Mouse (Mus musculus) cerebellum, adult 18-20 months (tissue): ENCODE data around the gene Dbp.

Experiments used
- DNase-seq, 2 experiments: peaks; one replicate each; pipeline ENCODE4 v3.0.0; 2021

The Dbp gene

DNA sequence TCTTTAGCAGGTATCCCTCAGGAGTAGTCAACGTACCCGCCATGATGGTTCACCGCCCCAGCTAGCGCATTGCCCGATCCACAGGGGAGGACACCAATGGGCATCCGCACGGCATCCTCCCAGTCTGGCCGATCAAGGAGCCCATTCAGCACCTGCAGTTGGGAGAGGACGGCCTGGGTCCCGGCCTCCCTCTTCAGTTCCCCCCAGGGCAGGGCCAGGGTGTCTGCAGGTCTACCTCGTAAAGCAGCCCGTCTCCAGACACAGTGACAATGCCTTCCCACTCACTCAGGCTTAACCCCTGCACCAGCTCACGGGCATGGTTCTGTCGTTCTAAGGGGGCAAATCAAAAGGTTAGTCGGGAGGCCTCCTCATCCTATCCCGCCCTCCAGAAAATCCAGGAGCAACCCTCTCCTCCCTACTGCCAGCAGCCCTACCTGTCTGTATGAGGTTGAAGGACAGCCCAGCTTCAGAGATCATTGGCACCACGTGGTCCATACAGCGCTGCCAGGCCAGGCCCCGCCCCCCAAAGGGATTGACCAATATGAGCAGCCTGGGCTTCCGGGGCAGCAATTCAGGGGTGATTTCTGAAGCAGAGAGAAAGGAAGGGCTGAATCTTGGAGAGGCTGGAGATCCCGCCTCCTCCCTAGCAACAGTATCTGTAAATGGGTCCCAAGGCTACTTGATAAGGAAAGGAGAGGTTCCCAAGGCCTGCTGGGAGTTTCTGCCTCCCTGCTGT lies 7.3 kb downstream of the Dbp start:
- peak in 1 of 2 experiments; percentile 29 for DNase-seq

DNA sequence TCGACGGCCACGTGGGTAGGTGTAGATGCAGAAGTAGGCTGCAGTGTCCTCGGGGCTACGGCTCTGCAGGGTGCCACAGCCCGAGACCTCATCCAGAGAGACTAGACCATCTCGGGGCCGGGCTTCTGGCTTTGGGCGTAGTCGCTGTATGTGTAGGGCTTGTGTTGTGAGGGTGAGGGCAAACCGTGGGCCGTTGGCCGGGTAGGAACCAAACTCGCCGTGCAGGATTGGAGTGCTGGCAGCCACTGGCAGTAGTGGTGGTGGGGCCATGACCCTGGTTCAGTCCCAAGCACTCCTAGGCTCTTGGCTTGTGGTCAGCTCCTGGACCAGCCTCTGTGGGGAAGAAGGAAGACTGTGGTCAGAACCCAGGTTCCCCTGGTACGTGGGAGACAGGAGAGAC lies 8.5 kb downstream of the Dbp start:
- peak in 1 of 2 experiments; percentile 30 for DNase-seq

DNA sequence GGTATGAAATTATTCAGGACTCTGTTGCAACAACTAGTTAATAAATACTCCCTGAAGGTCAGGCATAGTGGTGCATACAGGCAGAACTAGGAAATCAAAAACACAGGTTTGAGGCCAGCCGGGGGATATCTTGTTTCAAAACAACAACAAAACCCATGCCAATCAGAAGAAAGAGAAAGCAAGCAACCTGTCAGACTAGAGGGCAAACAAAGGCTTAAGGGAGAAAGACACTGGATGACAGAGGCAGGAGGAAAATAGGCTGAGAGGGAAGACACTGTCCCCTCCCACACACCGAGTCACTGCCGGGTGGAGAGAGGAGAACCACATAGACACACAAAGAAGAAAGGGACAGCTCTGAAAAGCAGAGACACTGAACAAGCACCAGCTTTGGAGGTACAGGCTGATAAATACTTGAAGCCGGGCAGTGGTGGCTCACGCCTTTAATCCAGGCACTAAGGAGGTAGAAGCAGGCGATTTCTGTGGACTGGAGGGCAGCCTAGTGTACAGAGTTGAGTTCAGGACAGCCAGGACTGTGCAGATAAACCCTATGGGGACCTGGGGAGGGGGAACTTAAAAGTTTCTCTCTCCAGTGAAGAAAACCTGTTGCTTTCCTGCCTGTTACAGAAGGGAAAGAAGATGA lies 9.1 kb downstream of the Dbp start:
- peak in 1 of 2 experiments; percentile 10 for DNase-seq

DNA sequence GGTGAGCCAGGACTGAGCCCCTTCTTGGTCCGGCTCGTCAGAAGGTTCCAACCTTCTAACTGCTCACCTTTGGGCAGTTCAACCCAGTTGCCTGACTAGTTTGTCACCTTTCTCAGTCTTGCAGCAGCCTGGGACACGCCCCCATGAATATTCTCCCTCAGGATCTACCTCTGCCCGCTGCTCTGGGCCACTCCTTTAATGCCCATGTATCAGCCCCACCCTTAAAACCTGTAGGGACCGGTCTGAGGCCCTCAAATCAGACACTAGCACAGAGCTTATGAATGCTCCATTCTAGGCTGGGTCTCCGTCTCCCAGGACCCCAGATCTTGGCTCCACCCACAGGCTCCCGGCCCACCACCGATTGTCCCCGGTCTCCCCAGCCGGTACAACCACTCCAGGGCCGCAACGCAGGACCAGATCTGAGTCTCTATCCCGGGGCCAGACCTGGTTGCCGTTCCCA lies 9.8 kb downstream of the Dbp start:
- no peak for DNase-seq

DNA sequence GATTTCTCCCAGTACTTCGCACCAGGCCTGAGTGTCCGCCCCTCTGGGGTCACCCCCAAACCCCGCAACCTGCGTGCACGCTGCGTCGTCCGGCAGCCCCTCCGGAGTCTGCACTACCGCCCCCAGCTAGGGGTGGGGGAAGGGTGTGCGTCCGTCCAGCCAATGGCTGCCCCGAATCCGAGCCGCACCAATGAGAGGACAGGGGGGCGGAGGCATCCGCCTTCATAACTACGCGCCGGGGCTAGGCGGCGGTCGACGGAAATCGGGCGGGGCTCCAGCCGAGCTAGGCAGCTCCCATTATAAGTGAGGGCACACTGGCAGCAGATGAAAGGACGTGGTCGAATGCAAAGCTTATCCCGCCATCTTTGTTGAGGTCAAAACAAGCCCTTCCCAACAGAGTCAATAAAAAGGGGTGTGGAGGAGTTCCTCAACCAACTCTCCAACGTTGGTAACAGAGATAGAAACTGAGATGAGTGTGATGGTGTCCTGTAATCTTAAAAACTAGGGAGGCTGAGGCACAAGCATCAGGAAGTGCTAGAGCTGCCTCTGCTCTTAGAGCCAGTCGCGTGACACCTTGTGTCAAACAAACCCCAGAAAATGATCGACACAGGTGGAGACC lies 10.3 kb downstream of the Dbp start, which contains the start of gene Rpl18:
Gene Rpl18 (plus strand): TSS at position 368 of the 619 bp plus-strand sequence.
- peak; percentile 97 to 99 for DNase-seq

DNA sequence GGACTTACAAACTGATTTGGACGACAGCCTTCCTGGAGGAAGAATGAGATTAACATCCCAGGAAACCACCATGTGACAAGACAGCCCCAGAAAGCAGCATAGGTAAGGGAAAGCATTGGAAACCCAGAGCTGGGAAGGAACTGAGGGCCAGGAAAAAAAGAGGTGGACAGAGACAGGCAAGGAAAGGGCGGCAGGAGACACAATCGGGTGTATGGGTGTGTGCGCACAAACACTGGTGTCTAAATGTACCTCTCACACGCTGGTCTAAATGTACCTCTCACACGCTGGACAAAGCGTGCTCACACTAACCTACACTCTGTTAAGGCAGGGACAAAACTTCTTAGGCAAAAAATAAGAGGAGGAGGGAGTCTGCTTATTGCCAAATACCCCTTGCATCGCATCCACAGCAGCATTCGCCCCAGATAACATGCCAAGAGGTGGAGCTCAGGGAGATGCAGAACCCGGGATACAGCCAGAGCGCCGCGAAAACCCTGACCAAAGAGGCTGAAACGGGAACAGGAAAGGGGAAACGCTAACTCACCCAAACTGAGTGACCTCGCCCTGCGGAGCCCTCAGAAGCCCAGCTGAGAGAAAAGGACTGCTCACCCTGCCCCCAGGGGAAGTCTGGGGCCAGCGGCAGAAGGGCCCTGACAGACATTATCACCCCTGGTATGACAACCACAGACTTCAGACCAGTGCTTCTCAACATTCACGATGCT lies 11.0 kb downstream of the Dbp start:
- peak; percentile 12 to 26 for DNase-seq

DNA sequence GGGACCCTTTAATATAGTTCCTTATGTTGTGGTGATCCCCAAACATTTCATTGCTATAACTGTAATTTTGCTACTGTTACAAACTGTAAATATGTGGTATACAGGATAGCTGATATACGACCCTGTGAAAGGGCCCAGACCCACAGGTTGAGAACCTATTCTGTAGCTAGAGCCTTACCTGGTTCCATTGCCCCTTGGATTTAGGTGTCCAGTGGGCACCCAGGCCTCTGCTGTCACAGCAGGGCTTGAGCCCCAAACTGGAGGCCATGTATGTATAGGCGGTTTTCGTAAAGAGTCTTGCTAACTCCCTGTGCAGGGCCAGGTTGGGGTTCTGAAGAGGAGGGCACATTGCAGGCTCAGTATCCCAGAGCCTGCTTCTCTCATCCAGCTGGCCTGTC lies 11.6 kb downstream of the Dbp start:
- DNase-seq, result no peak

DNA sequence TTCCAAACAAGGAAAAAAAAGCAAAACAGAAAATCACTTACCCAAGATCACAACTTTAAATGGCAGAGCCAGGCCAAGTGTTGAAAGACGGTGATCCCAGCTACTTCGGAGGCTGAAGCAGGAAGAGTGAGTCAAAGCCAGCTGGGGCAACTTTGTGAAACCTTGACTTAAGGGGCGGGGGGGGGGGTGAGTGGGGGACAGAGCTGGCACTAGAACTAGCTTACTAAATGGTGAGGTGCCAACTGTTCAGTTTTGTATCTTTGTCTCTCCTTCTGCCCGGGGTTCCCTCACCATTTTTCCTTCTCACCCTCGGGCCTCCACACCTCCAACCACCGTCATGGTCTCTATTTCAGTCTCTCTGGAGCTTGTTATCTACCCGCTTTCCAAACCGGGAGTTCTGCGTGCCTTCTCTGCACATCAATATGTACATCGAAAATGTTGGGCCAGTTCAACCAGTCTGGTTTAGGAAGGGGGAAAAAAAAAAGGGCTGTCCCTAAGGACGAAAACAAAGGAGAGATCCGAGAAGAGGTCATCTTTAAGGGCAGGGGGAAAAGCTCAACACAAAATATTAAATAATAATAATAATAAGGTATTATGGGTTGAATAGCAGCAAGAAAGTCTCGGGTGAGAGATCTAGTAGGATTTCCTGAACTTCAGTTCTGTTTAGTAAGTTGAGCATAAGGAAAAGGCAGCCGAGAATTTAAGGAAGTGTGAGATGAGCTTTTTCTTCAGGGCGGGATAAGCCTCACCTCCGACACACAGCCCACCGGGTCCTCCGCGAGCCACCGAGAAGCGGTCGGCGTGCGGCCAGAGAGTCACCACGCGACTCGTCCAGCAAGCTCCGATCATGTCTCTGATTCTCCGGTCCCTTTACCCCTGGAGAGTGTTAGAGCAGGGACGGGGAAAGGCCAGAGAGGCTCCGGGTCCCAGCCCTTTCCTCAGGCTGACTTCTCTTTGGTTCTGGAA lies 12.3 kb downstream of the Dbp start:
- DNase-seq, result no peak

DNA sequence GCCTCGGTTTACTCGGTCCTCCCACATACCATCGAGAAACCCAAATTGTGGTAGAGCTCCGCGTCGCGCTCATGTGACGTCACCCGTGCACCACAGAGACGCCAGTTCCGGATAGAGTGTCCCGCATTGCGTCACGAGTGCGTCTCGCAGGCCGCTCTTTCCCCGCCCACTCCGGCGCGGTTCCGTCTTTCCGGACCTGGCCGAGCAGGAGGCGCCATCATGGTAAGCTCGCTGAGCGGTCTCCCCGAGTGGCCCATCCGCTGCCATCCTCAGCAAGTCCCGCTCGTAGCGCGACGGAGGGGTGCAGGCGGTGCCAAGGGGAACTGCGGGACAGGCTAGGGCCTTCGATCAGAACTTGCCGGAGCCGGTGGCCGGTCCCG lies 13.0 kb downstream of the Dbp start, which contains the start of gene Sphk2:
Gene Sphk2 (minus strand): TSS at position 85 of the 380 bp plus-strand sequence.
- DNase-seq, result peak; percentile 97 to 99

DNA sequence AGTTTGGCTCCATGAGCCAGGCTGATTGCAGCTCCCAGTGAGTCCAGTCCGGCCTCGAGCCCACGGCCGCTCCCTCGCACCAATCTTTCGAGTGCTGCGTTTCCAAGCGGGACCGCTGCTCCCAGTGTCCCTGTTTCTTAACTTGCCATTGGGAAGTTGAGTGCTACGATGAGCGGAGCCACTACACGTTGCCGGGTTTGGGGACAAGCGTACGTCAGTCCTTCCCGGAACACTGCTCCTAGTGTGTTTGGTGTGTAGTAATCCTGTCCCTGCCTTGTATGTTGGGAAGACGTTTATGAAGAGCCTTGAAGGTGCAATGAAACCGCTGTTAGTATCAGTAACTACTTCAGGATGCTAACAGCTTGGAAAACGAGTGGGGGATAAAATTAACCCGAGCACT lies 13.4 kb downstream of the Dbp start:
- DNase-seq, result no peak

DNA sequence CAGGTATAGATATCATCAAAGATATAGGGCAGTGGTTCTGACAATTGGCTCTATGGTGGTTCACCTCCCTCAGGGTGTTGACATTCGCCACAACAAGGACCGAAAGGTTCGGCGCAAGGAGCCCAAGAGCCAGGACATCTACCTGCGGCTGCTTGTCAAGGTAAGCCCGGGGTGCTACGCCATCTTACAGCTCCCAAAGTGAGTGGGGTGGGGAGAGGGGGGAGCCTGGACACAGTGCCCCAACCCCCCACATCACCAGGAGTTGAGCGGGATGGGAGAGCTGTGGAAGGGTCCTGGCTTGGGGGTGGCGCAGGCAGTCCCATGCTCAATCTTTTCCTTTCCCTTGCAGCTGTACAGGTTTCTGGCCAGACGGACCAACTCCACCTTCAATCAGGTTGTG lies 14.3 kb downstream of the Dbp start:
- peak in 1 of 2 experiments; percentile 17 for DNase-seq

DNA sequence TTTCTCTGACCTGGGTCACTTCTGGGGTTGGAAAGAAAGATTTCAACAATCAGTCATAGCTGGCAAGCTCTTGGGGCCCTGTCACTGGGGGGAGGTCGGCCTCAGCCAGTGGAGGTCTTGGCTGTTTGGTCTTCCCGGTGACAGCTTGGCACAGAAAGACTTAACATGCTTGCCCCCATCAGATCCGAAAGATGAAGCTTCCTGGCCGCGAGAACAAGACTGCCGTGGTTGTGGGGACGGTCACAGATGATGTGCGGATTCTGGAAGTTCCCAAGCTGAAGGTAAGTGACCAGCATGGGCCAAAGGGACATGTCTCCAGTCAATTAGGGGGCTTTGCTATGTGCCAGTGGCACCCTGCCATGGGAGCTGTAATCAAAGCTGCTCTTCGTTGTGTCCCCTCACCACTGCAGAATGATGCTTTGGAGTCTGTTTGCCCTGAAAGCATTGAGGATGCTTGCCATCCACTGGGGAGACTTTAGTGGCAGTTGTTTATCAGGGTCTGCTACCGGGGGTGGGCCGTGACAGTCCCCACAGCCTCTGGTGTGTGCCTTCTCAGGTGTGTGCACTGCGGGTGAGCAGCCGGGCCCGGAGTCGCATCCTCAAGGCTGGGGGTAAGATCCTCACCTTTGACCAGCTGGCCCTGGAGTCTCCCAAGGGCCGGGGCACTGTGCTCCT lies 15.0 kb downstream of the Dbp start:
- DNase-seq, result peak in 1 of 2 experiments; percentile 16

DNA sequence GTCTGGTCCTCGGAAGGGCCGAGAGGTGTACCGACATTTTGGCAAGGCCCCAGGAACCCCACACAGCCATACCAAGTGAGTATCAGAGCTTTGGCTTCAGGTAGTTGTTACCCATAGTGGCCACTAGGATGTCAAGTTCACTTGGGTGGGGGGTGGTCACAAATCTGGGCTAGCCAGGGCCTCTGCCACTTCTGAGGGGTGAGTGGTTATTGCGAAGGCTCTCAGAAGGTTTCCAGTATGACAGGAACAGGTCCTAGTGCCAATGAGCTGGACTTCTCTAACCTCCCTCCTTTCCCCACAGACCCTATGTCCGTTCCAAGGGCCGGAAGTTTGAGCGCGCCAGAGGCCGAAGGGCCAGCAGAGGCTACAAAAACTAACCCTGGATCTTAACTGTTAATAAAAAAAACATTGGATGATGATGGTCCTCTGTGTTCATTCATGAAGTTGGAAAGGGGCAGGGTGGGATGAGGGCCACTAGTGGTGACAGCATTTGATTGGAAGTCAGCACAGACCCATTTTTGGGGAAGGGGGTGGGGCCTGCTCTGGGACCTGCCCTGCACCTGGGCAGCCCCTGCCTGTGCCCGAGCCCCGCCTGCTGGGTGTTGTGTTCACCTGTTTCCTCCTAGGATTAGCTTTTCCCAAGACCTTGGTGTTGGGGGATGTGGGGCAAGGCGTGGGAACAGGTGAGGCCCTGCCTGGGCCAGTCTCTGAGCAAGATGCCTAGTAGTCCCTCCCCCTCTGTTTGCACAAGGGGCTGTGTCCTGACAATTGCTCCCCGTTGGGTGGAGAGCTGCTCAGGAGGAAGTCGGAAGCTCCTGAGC lies 15.7 kb downstream of the Dbp start, which contains the start of gene Fam83e:
Gene Fam83e (plus strand): TSS at position 800 of the 821 bp plus-strand sequence.
- DNase-seq, result no peak

DNA sequence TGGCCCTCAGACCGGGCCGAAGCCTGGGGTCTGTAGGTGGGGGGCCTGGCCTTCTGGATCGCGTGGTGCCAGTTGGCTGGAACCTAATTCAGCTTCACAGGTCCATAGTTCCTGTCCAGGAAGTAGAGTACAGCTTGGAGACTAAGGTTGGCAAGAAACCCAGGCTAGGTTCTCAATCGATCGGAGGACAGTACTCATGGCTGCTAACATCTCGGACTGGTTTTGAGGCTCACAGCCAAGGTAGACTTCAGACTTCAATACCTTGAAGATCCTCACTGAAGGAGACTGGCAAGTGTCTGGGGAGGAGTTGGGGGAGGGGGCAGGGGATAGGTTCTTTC lies 16.3 kb downstream of the Dbp start:
- DNase-seq, result no peak

DNA sequence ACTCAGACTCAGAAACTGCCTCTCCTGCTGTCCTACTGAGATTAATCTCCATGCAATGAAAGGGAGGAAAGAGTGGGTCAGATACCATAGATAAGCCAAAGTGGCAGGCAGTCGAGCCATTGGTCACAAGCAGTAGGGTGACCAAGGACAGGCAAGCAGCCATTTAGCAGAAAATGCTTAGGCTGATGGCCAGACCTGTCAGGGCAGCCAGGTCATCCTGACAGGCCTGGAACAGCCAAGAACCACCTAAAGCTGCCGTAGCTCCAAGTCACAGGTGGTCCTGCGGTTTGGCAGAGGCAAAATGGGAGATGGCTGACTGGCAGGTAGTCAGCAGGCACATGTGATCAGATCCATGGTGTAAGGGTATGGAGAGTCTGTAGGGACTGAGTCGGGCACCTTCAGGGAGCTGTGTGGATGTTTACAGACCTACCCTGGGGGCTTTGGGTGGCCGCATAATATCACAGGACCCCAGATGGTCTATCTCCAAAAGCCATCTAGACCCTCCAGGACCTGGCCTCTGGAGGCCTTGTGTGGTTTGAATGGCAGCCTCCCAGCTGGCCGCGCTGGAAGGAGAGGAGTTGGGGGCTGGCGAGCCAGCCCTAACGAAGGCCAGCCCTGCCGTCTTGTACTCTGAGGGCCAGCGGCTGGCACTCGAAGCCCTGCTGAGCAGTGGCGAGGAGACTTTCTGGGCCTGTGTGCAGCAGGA lies 16.9 kb downstream of the Dbp start:
- no peak for DNase-seq

DNA sequence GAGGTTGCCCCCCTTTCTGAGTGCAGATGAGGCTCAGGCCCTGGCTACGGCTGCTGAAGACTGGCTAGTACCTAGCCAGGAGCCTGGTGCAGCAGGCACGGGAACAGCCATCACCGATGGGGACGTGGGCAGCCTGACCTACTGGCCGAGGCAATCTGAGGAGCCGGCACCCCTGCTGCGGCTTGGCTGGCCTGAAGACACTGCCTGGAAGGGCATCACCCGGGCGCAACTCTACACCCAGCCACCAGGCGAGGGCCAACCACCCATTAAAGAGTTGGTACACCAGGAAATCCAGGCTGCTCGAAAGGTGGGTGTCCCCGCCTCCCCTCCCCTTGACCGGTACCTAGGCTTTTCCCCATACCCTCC lies 17.4 kb downstream of the Dbp start:
- peak; percentile 53 to 56 for DNase-seq

DNA sequence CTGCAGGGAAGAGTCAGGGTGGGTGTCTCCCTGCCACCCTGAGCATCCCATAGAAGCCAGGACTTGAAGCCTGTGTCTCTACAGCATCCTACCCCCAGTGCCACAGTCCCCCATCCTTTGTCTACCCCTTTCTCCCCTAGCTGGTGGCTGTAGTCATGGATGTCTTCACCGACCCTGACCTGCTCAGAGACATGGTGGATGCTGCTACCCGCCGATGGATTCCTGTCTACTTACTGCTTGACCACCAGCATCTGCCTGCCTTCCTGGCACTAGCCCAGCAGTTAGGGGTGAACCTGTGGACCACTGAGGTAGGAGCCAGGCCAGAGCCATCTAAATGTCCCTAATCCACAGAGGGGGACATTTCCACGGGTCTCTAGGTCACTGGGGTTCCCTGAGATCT lies 18.4 kb downstream of the Dbp start:
- no peak for DNase-seq

DNA sequence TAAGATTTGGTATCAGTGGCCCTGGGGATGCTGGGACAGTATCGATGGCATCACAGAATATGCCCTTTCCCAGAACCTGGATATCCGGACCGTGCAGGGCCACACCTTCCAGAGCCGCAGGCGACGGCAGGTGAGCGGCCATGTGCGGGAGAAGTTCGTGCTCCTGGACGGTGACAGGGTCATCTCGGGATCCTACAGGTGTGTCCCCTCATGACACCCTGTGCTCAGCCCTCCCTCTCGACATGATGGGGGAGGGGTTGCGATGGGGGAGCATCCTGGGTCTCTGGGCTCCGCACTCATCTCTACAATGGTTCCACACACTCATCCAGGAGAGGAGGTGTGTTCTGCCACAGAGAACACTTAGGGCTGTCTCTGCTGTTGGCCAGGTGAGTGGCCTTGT lies 18.9 kb downstream of the Dbp start:
- DNase-seq, result no peak

DNA sequence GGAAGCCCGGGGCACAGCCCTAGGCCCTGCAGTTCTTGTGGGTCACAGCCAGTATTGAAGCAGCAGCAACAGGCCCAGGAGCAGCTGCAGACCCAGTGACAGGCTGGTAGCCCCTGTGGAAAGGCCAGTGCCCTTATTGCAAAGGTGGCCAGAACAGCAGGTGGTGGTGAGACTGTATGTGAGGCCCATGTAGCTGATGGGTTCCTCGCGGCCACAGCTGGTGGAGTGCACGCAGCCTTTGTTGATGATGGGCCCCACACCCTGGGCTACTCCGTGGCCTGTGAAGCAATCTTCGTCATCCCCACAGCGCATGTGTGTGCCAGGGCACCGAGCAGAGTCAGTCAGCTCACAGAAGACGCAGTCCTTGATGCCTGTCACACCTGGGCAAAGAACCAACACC lies 20.3 kb downstream of the Dbp start:
- no peak for DNase-seq

DNA sequence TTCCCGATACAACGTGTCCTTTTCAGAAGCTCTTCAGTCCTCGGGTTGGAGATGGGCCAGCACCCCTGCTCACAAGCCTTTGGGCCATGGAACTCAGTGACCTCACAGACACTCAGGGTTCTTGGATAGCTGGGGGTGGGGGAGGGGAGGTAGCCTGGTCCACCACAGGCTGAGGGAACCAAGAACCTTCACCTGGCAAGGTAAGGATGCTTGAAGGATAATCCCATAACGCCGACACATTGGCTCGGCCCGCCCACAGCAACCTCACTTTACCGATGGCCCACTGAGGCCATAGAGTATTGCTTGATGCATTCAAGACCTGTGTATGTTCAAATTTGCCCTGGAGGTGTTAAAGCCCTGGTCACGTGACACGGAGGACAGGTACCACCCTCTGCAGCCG lies 20.8 kb downstream of the Dbp start, which contains the start of gene Spaca4:
Gene Spaca4 (minus strand): TSS at position 101 of the 400 bp plus-strand sequence.
- no peak for DNase-seq
